Mouse (Mus musculus): Measurements from ENCODE around the gene Gtpbp1. TPM values are rescaled to one million over a fixed set of nuclear protein-coding genes. Genes with fewer than 3 reads are reported as not detected.

Gtpbp1 gene
- polyA plus RNA-seq, 1 experiment, result not detected

GRCm38 (mm10) chr15:79741921-79742705, 51.5 kb downstream of the Gtpbp1 start, which contains the start of gene Sun2:
TSS of gene Sun2 (minus strand) at chr15:79742536.
- peak within 1 kb of the TSS; percentile 75 for H3K4me3 ChIP-seq (ENCODE audit: insufficient read depth, low read depth, low read length)
- H3K27ac ChIP-seq (ENCODE audit: insufficient read depth, low read depth, low read length), result peak within 1 kb of the TSS; percentile 28
- WGBS, result under 1% methylated on average over 92 of the region's 93 CpGs
- H3K4me1 ChIP-seq (ENCODE audit: control insufficient read depth, insufficient read depth, low read length), result peaks cover 28% of the 10 kb centered on the region
- peak; percentile 59 for TF ChIP-seq POLR2A (IDR thresholded peaks at IDR 0.05; ENCODE audit: insufficient read depth, low read depth, low read length)
- TF ChIP-seq CTCF (IDR thresholded peaks at IDR 0.05; ENCODE audit: insufficient read depth, low read depth, low read length), result no peak

GRCm38 (mm10) chr15:79742706-79743023, 52.0 kb downstream of the Gtpbp1 start:
- H3K4me3 ChIP-seq (ENCODE audit: insufficient read depth, low read depth, low read length), result peak overlapping the region; percentile 75
- H3K27ac ChIP-seq (ENCODE audit: insufficient read depth, low read depth, low read length), result 0 out of 2 replicates have a peak overlapping the region, but pooled peaks have one; percentile 28
- peaks cover 28% of the 10 kb centered on the region for H3K4me1 ChIP-seq (ENCODE audit: control insufficient read depth, insufficient read depth, low read length)
- WGBS, result under 1% methylated on average over 23 of the region's 23 CpGs
- TF ChIP-seq POLR2A (IDR thresholded peaks at IDR 0.05; ENCODE audit: insufficient read depth, low read depth, low read length) (no peak), CTCF (IDR thresholded peaks at IDR 0.05; ENCODE audit: insufficient read depth, low read depth, low read length) (no peak)

- Histone ChIP-seq H3K27ac (ENCODE audit: insufficient read depth, low read depth, low read length) (no peak overlapping the region), H3K4me3 (ENCODE audit: insufficient read depth, low read depth, low read length) (no peak overlapping the region), H3K4me1 (ENCODE audit: control insufficient read depth, insufficient read depth, low read length) (peaks cover 21% of the 10 kb centered on the region)
- TF ChIP-seq POLR2A (IDR thresholded peaks at IDR 0.05; ENCODE audit: insufficient read depth, low read depth, low read length) (no peak), CTCF (IDR thresholded peaks at IDR 0.05; ENCODE audit: insufficient read depth, low read depth, low read length) (no peak)
- WGBS, result 87% methylated on average over 11 of the region's 11 CpGs
These were observed 53.4 kb downstream of the Gtpbp1 start for GRCm38 (mm10) chr15:79744001-79744400.

- TF ChIP-seq CTCF (IDR thresholded peaks at IDR 0.05; ENCODE audit: insufficient read depth, low read depth, low read length), result no peak
- TF ChIP-seq POLR2A (IDR thresholded peaks at IDR 0.05; ENCODE audit: insufficient read depth, low read depth, low read length), result no peak
- H3K4me3 ChIP-seq (ENCODE audit: insufficient read depth, low read depth, low read length), result no peak overlapping the region
- WGBS, result 78% methylated on average over 8 of the region's 8 CpGs
- no peak overlapping the region for H3K27ac ChIP-seq (ENCODE audit: insufficient read depth, low read depth, low read length)
- H3K4me1 ChIP-seq (ENCODE audit: control insufficient read depth, insufficient read depth, low read length), result peaks cover 14% of the 10 kb centered on the region
These were observed 54.1 kb downstream of the Gtpbp1 start for GRCm38 (mm10) chr15:79744742-79745141.

- no peak for TF ChIP-seq POLR2A (IDR thresholded peaks at IDR 0.05; ENCODE audit: insufficient read depth, low read depth, low read length)
- no peak for TF ChIP-seq CTCF (IDR thresholded peaks at IDR 0.05; ENCODE audit: insufficient read depth, low read depth, low read length)
- Histone ChIP-seq H3K4me1 (ENCODE audit: control insufficient read depth, insufficient read depth, low read length) (peaks cover 10% of the 10 kb centered on the region), H3K4me3 (ENCODE audit: insufficient read depth, low read depth, low read length) (no peak overlapping the region), H3K27ac (ENCODE audit: insufficient read depth, low read depth, low read length) (no peak overlapping the region)
- WGBS, result 88% methylated on average over 10 of the region's 10 CpGs
These were observed 54.7 kb downstream of the Gtpbp1 start for GRCm38 (mm10) chr15:79745312-79745711.

- no peak for TF ChIP-seq POLR2A (IDR thresholded peaks at IDR 0.05; ENCODE audit: insufficient read depth, low read depth, low read length)
- TF ChIP-seq CTCF (IDR thresholded peaks at IDR 0.05; ENCODE audit: insufficient read depth, low read depth, low read length), result no peak
- whole genome bisulfite sequencing, result 88% methylated on average over 5 of the region's 5 CpGs
- H3K4me3 ChIP-seq (ENCODE audit: insufficient read depth, low read depth, low read length), result no peak overlapping the region
- H3K27ac ChIP-seq (ENCODE audit: insufficient read depth, low read depth, low read length), result no peak overlapping the region
- peaks cover 10% of the 10 kb centered on the region for H3K4me1 ChIP-seq (ENCODE audit: control insufficient read depth, insufficient read depth, low read length)
These were observed 55.2 kb downstream of the Gtpbp1 start for GRCm38 (mm10) chr15:79745883-79746282.

GRCm38 (mm10) chr15:79747998-79748397, 57.4 kb downstream of the Gtpbp1 start:
- Histone ChIP-seq H3K4me1 (ENCODE audit: control insufficient read depth, insufficient read depth, low read length) (peaks cover 2% of the 10 kb centered on the region; the same call in 1 of the 2 replicates), H3K27ac (ENCODE audit: insufficient read depth, low read depth, low read length) (no peak overlapping the region), H3K4me3 (ENCODE audit: insufficient read depth, low read depth, low read length) (no peak overlapping the region)
- TF ChIP-seq POLR2A (IDR thresholded peaks at IDR 0.05; ENCODE audit: insufficient read depth, low read depth, low read length) (no peak), CTCF (IDR thresholded peaks at IDR 0.05; ENCODE audit: insufficient read depth, low read depth, low read length) (no peak)
- 62% methylated on average over 11 of the region's 11 CpGs for WGBS

- H3K4me1 ChIP-seq (ENCODE audit: control insufficient read depth, insufficient read depth, low read length), result 0 out of 2 replicates have a peak, but pooled peaks cover 3% of the 10 kb centered on the region
- no peak overlapping the region for H3K4me3 ChIP-seq (ENCODE audit: insufficient read depth, low read depth, low read length)
- no peak for TF ChIP-seq CTCF (IDR thresholded peaks at IDR 0.05; ENCODE audit: insufficient read depth, low read depth, low read length)
- no peak for TF ChIP-seq POLR2A (IDR thresholded peaks at IDR 0.05; ENCODE audit: insufficient read depth, low read depth, low read length)
- H3K27ac ChIP-seq (ENCODE audit: insufficient read depth, low read depth, low read length), result no peak overlapping the region
- WGBS, result 90% methylated on average over 7 of the region's 7 CpGs
These were observed 58.5 kb downstream of the Gtpbp1 start for GRCm38 (mm10) chr15:79749162-79749561.

GRCm38 (mm10) chr15:79750266-79750665, 59.6 kb downstream of the Gtpbp1 start:
- TF ChIP-seq POLR2A (IDR thresholded peaks at IDR 0.05; ENCODE audit: insufficient read depth, low read depth, low read length) (no peak), CTCF (IDR thresholded peaks at IDR 0.05; ENCODE audit: insufficient read depth, low read depth, low read length) (no peak)
- no peak overlapping the region for H3K4me3 ChIP-seq (ENCODE audit: insufficient read depth, low read depth, low read length)
- 0 out of 2 replicates have a peak, but pooled peaks cover 3% of the 10 kb centered on the region for H3K4me1 ChIP-seq (ENCODE audit: control insufficient read depth, insufficient read depth, low read length)
- H3K27ac ChIP-seq (ENCODE audit: insufficient read depth, low read depth, low read length), result no peak overlapping the region
- WGBS, result 92% methylated on average over 8 of the region's 8 CpGs
